In genomic region chr12:117451441-117451840, GRCm38 (mm10) we compare ENCODE assay signal across 10 mouse cellular contexts.
DNase-seq lines count a peak whose midpoint lies in the region; ATAC-seq and TF ChIP-seq lines count a peak whose summit lies in the region.
"Had no signal": no experiment of that assay in that cellular context is flagged by ENCODE, and none has a peak within 500 bp of the region (broad histone marks: within the 10 kb centered on the region; RNA-seq: fewer than 3 reads in every experiment).

No protein-coding gene starts in this region.

- no peaks in the 10 kb centered on the region for H3K4me1 ChIP-seq in embryonic facial prominence, embryonic 11.5 days (ENCODE audit: control insufficient read depth, insufficient read depth, low read length)
- H3K4me1 ChIP-seq in embryonic facial prominence, embryonic 10.5 days, result peaks cover 13% of the 10 kb centered on the region
- H3K4me1 ChIP-seq in limb, embryonic 11.5 days (ENCODE audit: control insufficient read depth, insufficient read depth, low read length), result peaks cover 2% of the 10 kb centered on the region; the same call in 1 of the 2 replicates
- peaks cover 19% of the 10 kb centered on the region for H3K4me1 ChIP-seq in limb, embryonic 10.5 days
- no peaks in the 10 kb centered on the region for H3K4me1 ChIP-seq in forebrain, embryonic 16.5 days (replicated peaks; ENCODE audit: control insufficient read depth, insufficient read depth, low read length)

- no peak for ATAC-seq in embryonic facial prominence, embryonic 11.5 days (replicated peaks; ENCODE audit: insufficient number of reproducible peaks, low FRiP score, low TSS enrichment, low read depth)
- no peak for ATAC-seq in limb, embryonic 11.5 days (ENCODE audit: insufficient number of reproducible peaks, low FRiP score, low TSS enrichment, low read depth)
- no peak for ATAC-seq in Patski
- no peak for ATAC-seq in forebrain, embryonic 16.5 days

- peak; percentile 48 for TF ChIP-seq CTCF in Patski (IDR thresholded peaks at IDR 0.05)

- DNase-seq in embryonic facial prominence, embryonic 11.5 days (ENCODE audit: low spot score), result peak; percentile 35
- no peak for DNase-seq in embryonic facial prominence, embryonic 10.5 days (ENCODE audit: low spot score)
- DNase-seq in limb, embryonic 11.5 days (ENCODE audit: low spot score), result peak; percentile 42
- DNase-seq in limb, embryonic 10.5 days (ENCODE audit: low spot score), result no peak
- no peak for DNase-seq in Patski (ENCODE audit: low read depth, low spot score)
- peak; percentile 32 for DNase-seq in retina, embryonic 14.5 days (ENCODE audit: low spot score)
- no peak for DNase-seq in urinary bladder, adult 18-20 months (ENCODE audit: low spot score in 2 of 2)
- DNase-seq: layer of hippocampus, adult 9-11 months had no signal

- H3K4me3 ChIP-seq in embryonic facial prominence, embryonic 11.5 days (ENCODE audit: low read depth, low read length), result no peak overlapping the region
- H3K4me3 ChIP-seq in embryonic facial prominence, embryonic 10.5 days, result no peak overlapping the region
- no peak overlapping the region for H3K4me3 ChIP-seq in limb, embryonic 11.5 days (ENCODE audit: low read depth, low read length)
- H3K4me3 ChIP-seq in limb, embryonic 10.5 days, result no peak overlapping the region
- no peak overlapping the region for H3K4me3 ChIP-seq in forebrain, embryonic 16.5 days (replicated peaks; ENCODE audit: low read length)
- H3K4me3 ChIP-seq: erythroblast, embryonic 14.5 days had no signal

- no peaks in the 10 kb centered on the region for H3K27me3 ChIP-seq in embryonic facial prominence, embryonic 11.5 days (ENCODE audit: control insufficient read depth, insufficient read depth, low read length)
- no peaks in the 10 kb centered on the region for H3K27me3 ChIP-seq in embryonic facial prominence, embryonic 10.5 days (replicated peaks; ENCODE audit: low read depth, poor library complexity, severe bottlenecking)
- no peaks in the 10 kb centered on the region for H3K27me3 ChIP-seq in limb, embryonic 11.5 days (ENCODE audit: control insufficient read depth, insufficient read depth, low read length)
- no peaks in the 10 kb centered on the region for H3K27me3 ChIP-seq in limb, embryonic 10.5 days (ENCODE audit: low read depth, poor library complexity, severe bottlenecking)
- no peaks in the 10 kb centered on the region for H3K27me3 ChIP-seq in Patski
- no peaks in the 10 kb centered on the region for H3K27me3 ChIP-seq in forebrain, embryonic 16.5 days (replicated peaks; ENCODE audit: control insufficient read depth, insufficient read depth, low read length)

- H3K36me3 ChIP-seq in embryonic facial prominence, embryonic 11.5 days (replicated peaks; ENCODE audit: control insufficient read depth, insufficient read depth, low read depth, low read length), result no peaks in the 10 kb centered on the region
- H3K36me3 ChIP-seq in embryonic facial prominence, embryonic 10.5 days (replicated peaks), result no peaks in the 10 kb centered on the region
- no peaks in the 10 kb centered on the region for H3K36me3 ChIP-seq in limb, embryonic 11.5 days (ENCODE audit: control insufficient read depth, insufficient read depth, low read length)
- H3K36me3 ChIP-seq in limb, embryonic 10.5 days, result no peaks in the 10 kb centered on the region
- no peaks in the 10 kb centered on the region for H3K36me3 ChIP-seq in forebrain, embryonic 16.5 days (ENCODE audit: control insufficient read depth, insufficient read depth)

- CTCF ChIA-PET in Patski (lab: Charles Lee), result no interaction called here

- H3K9me3 ChIP-seq in embryonic facial prominence, embryonic 11.5 days (replicated peaks; ENCODE audit: control insufficient read depth, low read length), result no peaks in the 10 kb centered on the region
- H3K9me3 ChIP-seq in embryonic facial prominence, embryonic 10.5 days, result no peaks in the 10 kb centered on the region
- H3K9me3 ChIP-seq in limb, embryonic 11.5 days (ENCODE audit: control insufficient read depth, low read length), result no peaks in the 10 kb centered on the region
- H3K9me3 ChIP-seq in limb, embryonic 10.5 days (replicated peaks), result no peaks in the 10 kb centered on the region
- H3K9me3 ChIP-seq in forebrain, embryonic 16.5 days (ENCODE audit: control insufficient read depth, low read length), result no peaks in the 10 kb centered on the region

- POLR2A ChIA-PET in Patski (lab: Charles Lee), result no interaction called here

- H3K9ac ChIP-seq in embryonic facial prominence, embryonic 11.5 days (replicated peaks; ENCODE audit: low read length), result no peak overlapping the region
- no peak overlapping the region for H3K9ac ChIP-seq in limb, embryonic 11.5 days (ENCODE audit: low read length)
- H3K9ac ChIP-seq in forebrain, embryonic 16.5 days (replicated peaks; ENCODE audit: low read depth, low read length), result no peak overlapping the region

- WGBS in embryonic facial prominence, embryonic 11.5 days, result 51% methylated on average over 4 of the region's 4 CpGs
- 57% methylated on average over 4 of the region's 4 CpGs for WGBS in embryonic facial prominence, embryonic 10.5 days
- 57% methylated on average over 4 of the region's 4 CpGs for WGBS in limb, embryonic 11.5 days
- 64% methylated on average over 4 of the region's 4 CpGs for WGBS in limb, embryonic 10.5 days
- 54% methylated on average over 4 of the region's 4 CpGs for WGBS in forebrain, embryonic 16.5 days

- H3K27ac ChIP-seq in embryonic facial prominence, embryonic 11.5 days (replicated peaks; ENCODE audit: low read depth, low read length), result no peak overlapping the region
- no peak overlapping the region for H3K27ac ChIP-seq in embryonic facial prominence, embryonic 10.5 days (replicated peaks)
- no peak overlapping the region for H3K27ac ChIP-seq in limb, embryonic 11.5 days (replicated peaks; ENCODE audit: low read depth, low read length)
- H3K27ac ChIP-seq in limb, embryonic 10.5 days, result no peak overlapping the region
- no peak overlapping the region for H3K27ac ChIP-seq in forebrain, embryonic 16.5 days (ENCODE audit: low read length)

- H3K4me2 ChIP-seq in embryonic facial prominence, embryonic 11.5 days (ENCODE audit: low read depth, low read length), result no peak overlapping the region
- no peak overlapping the region for H3K4me2 ChIP-seq in limb, embryonic 11.5 days (ENCODE audit: low read depth, severe bottlenecking)
- H3K4me2 ChIP-seq in forebrain, embryonic 16.5 days (ENCODE audit: low read length), result no peak overlapping the region

- in situ Hi-C loops in Patski (cut with MboI; ENCODE audit: low pct_unique_long_range_greater_than_20kb), result no loop called here

Comparison
In these comparisons a context has a peak if more than half of its experiments do, and no peak if none do; other contexts are left out.
1. DNase-seq: peak in embryonic facial prominence, embryonic 11.5 days (single experiment), limb, embryonic 11.5 days (single experiment) and retina, embryonic 14.5 days (single experiment); none in embryonic facial prominence, embryonic 10.5 days (single experiment), limb, embryonic 10.5 days (single experiment), Patski (single experiment) and urinary bladder, adult 18-20 months (0 of 2).